Comparison of ENCODE assay signal across 8 mouse cellular contexts in the genomic region with DNA sequence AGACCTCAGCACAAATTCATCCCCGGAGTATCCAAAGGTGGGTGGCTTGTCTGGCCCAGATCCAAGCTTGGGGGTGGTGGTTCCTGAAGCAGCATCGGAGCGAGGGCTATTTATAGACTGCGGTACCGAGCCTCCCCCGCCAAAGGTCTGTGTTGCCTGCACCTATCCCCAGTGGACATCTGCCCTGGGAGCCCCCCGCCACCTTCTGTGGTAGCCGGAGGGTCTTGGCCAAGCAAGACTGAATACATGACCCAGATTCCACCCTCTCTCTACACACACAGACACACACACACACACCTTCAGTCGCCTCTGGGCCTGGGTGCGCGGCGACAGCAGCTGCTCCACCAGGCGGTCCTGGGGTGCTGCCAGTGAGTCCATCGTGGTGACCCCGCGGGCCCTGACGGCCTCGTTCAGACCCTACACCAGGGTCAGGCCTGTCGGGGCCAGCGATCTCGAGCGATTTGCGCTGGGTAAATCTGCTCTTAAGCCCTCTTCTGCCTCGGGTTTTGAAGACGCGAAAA. TPM values are rescaled to one million over a fixed set of nuclear protein-coding genes. Genes with fewer than 3 reads are reported as not detected.
DNase-seq lines count a peak whose midpoint lies in the region; ATAC-seq and TF ChIP-seq lines count a peak whose summit lies in the region.

No protein-coding gene starts in this region.

- WGBS in cerebellum, adult 2 months = 16% methylated on average over 26 of the region's 26 CpGs
- 14% methylated on average over 26 of the region's 26 CpGs for WGBS in forebrain, postnatal 0 days
- 12% methylated on average over 26 of the region's 26 CpGs for WGBS in neural tube, embryonic 14.5 days

- no peak for TF ChIP-seq POLR2A in cerebellum, adult 2 months (IDR thresholded peaks at IDR 0.05; ENCODE audit: borderline replicate concordance, insufficient read depth, low read length)

- no peak for ATAC-seq in forebrain, postnatal 0 days
- peak; percentile 3 for ATAC-seq in neural tube, embryonic 14.5 days (ENCODE audit: low read depth)
- ATAC-seq in activated CD4-positive, CD25-positive, alpha-beta regulatory T cell, adult 4 months = no peak

- no peak for TF ChIP-seq CTCF in cerebellum, adult 2 months (IDR thresholded peaks at IDR 0.05; ENCODE audit: borderline replicate concordance, insufficient read depth, low read depth, low read length)
- TF ChIP-seq CTCF in forebrain, postnatal 0 days (IDR thresholded peaks at IDR 0.05; ENCODE audit: low read depth) = no peak

- H3K27ac ChIP-seq in cerebellum, adult 2 months (ENCODE audit: insufficient read depth, low read length) = no peak overlapping the region
- no peak overlapping the region for H3K27ac ChIP-seq in forebrain, postnatal 0 days (ENCODE audit: low read depth, low read length)
- no peak overlapping the region for H3K27ac ChIP-seq in neural tube, embryonic 14.5 days (ENCODE audit: low read depth, low read length)

- DNase-seq in left cerebral cortex, adult 18-20 months (ENCODE audit: low spot score in 2 of 2) = peak; percentile 84 to 85
- DNase-seq in left cerebral cortex, adult 11 months (ENCODE audit: low spot score) = no peak
- DNase-seq in cerebellum, adult 2 months = peak; percentile 53 to 61
- peak; percentile 5 for DNase-seq in forebrain, postnatal 0 days
- peak; percentile 81 to 89 for DNase-seq in left cerebral cortex, postnatal 25 days (ENCODE audit: low spot score in 2 of 2)
- no peak for DNase-seq in embryo, embryonic 11 days

- no peaks in the 10 kb centered on the region for H3K9me3 ChIP-seq in forebrain, postnatal 0 days (ENCODE audit: low read length)
- H3K9me3 ChIP-seq in neural tube, embryonic 14.5 days (ENCODE audit: control insufficient read depth, low read length) = no peaks in the 10 kb centered on the region

- peaks cover 36% of the 10 kb centered on the region for H3K4me1 ChIP-seq in cerebellum, adult 2 months (ENCODE audit: control insufficient read depth, insufficient read depth, low read length)
- H3K4me1 ChIP-seq in forebrain, postnatal 0 days (ENCODE audit: insufficient read depth) = peaks cover 19% of the 10 kb centered on the region
- peaks cover 27% of the 10 kb centered on the region for H3K4me1 ChIP-seq in neural tube, embryonic 14.5 days (ENCODE audit: control insufficient read depth, insufficient read depth, low read length)

- peak overlapping the region; percentile 70 for H3K4me2 ChIP-seq in forebrain, postnatal 0 days (ENCODE audit: low read depth)
- peak overlapping the region; percentile 68 for H3K4me2 ChIP-seq in neural tube, embryonic 14.5 days (ENCODE audit: low read depth, low read length)

- H3K4me3 ChIP-seq in cerebellum, adult 2 months (replicated peaks; ENCODE audit: insufficient read depth, low read depth, low read length) = peak overlapping the region; percentile 61
- H3K4me3 ChIP-seq in forebrain, postnatal 0 days (ENCODE audit: low read depth, low read length) = peak overlapping the region; percentile 55
- H3K4me3 ChIP-seq in neural tube, embryonic 14.5 days (ENCODE audit: low read depth, low read length) = peak overlapping the region; percentile 48

- H3K9ac ChIP-seq in forebrain, postnatal 0 days = peak overlapping the region; percentile 58
- peak overlapping the region; percentile 55 for H3K9ac ChIP-seq in neural tube, embryonic 14.5 days (replicated peaks; ENCODE audit: low read depth, low read length)

- peaks cover 39% of the 10 kb centered on the region for H3K36me3 ChIP-seq in forebrain, postnatal 0 days (ENCODE audit: insufficient read depth)
- peaks cover 29% of the 10 kb centered on the region for H3K36me3 ChIP-seq in neural tube, embryonic 14.5 days (ENCODE audit: control insufficient read depth, insufficient read depth, low read length)

- intact Hi-C loops in left cerebral cortex, postnatal 25 days (cut with DNase I) = loop anchor here (1.0 to 10.0 kb wide), 3 partner anchors 52 to 391 kb away; partner anchors contain the start of gene Zdhhc8

- no peaks in the 10 kb centered on the region for H3K27me3 ChIP-seq in cerebellum, adult 2 months (ENCODE audit: control insufficient read depth, insufficient read depth, low read length)
- peaks cover 22% of the 10 kb centered on the region for H3K27me3 ChIP-seq in forebrain, postnatal 0 days (ENCODE audit: insufficient read depth, low read length)
- peaks cover 50% of the 10 kb centered on the region for H3K27me3 ChIP-seq in neural tube, embryonic 14.5 days (ENCODE audit: control insufficient read depth, insufficient read depth, low read length)

RNA-seq across cellular contexts. Expression of gene Gm49601, which starts 0.4 kb away (rescaled TPM):
- total RNA-seq in left cerebral cortex, adult 18-20 months (2021) = 100 to 1,000 TPM; 231 to 252 TPM
- 69.4 and 69.6 TPM in 2 replicates for polyA plus RNA-seq in cerebellum, adult 2 months (2012; rRNA removed)
- 32.7 and 33.4 TPM in 2 replicates for total RNA-seq in forebrain, postnatal 0 days (2014; rRNA removed)
- polyA plus RNA-seq in forebrain, postnatal 0 days (2015; fragmentation: Nextera tagmentation; extraction: Ambion mirVana) = 3.6 and 4.9 TPM in 2 replicates
- 100 to 1,000 TPM; 258 to 268 TPM for total RNA-seq in left cerebral cortex, postnatal 25 days (2021)
- polyA plus RNA-seq in neural tube, embryonic 14.5 days (2014; fragmentation: Nextera tagmentation; extraction: Ambion mirVana) = 8.3 and 10.7 TPM in 2 replicates
- not detected for polyA plus RNA-seq in activated CD4-positive, CD25-positive, alpha-beta regulatory T cell, adult 4 months (2017; shearing (Covaris generic))

RNA-seq across cellular contexts. Expression of gene Gp1bb, which starts 3.6 kb away (rescaled TPM):
- 1 to 10 TPM; 1.1 to 1.3 TPM for total RNA-seq in left cerebral cortex, adult 18-20 months (2021)
- 2.1 and 2.5 TPM in 2 replicates for polyA plus RNA-seq in cerebellum, adult 2 months (2012; rRNA removed)
- 34.1 and 34.2 TPM in 2 replicates for total RNA-seq in forebrain, postnatal 0 days (2014; rRNA removed)
- polyA plus RNA-seq in forebrain, postnatal 0 days (2015; fragmentation: Nextera tagmentation; extraction: Ambion mirVana) = 9.4 and 11.4 TPM in 2 replicates
- total RNA-seq in left cerebral cortex, postnatal 25 days (2021) = 1 to 10 TPM; 1.4 to 2.6 TPM
- polyA plus RNA-seq in neural tube, embryonic 14.5 days (2014; fragmentation: Nextera tagmentation; extraction: Ambion mirVana) = 11.5 and 14.1 TPM in 2 replicates
- polyA plus RNA-seq in activated CD4-positive, CD25-positive, alpha-beta regulatory T cell, adult 4 months (2017; shearing (Covaris generic)) = not detected

RNA-seq across cellular contexts. Expression of gene Sept5, which starts 3.9 kb away (rescaled TPM):
- total RNA-seq in left cerebral cortex, adult 18-20 months (2021) = 100 to 1,000 TPM; 824 to 876 TPM
- 328 and 334 TPM in 2 replicates for polyA plus RNA-seq in cerebellum, adult 2 months (2012; rRNA removed)
- 372 and 373 TPM in 2 replicates for total RNA-seq in forebrain, postnatal 0 days (2014; rRNA removed)
- 265 and 267 TPM in 2 replicates for polyA plus RNA-seq in forebrain, postnatal 0 days (2015; fragmentation: Nextera tagmentation; extraction: Ambion mirVana)
- 100 to 1,000 TPM; 961 to 977 TPM for total RNA-seq in left cerebral cortex, postnatal 25 days (2021)
- 179 and 183 TPM in 2 replicates for polyA plus RNA-seq in neural tube, embryonic 14.5 days (2014; fragmentation: Nextera tagmentation; extraction: Ambion mirVana)
- polyA plus RNA-seq in activated CD4-positive, CD25-positive, alpha-beta regulatory T cell, adult 4 months (2017; shearing (Covaris generic)) = under 1 TPM; 0.28 to 0.51 TPM

RNA-seq across cellular contexts. Expression of gene Tbx1, which starts 35.4 kb away (rescaled TPM):
- 1 to 10 TPM; 1.3 TPM for total RNA-seq in left cerebral cortex, adult 18-20 months (2021)
- 2.4 and 3.0 TPM in 2 replicates for polyA plus RNA-seq in cerebellum, adult 2 months (2012; rRNA removed)
- 0.71 and 1.2 TPM in 2 replicates for total RNA-seq in forebrain, postnatal 0 days (2014; rRNA removed)
- 0.70 and 0.90 TPM in 2 replicates for polyA plus RNA-seq in forebrain, postnatal 0 days (2015; fragmentation: Nextera tagmentation; extraction: Ambion mirVana)
- total RNA-seq in left cerebral cortex, postnatal 25 days (2021) = 1 to 10 TPM in 1 of 2 experiments, under 1 TPM in 1; 0.96 to 1.5 TPM
- 0.64 and 1.5 TPM in 2 replicates for polyA plus RNA-seq in neural tube, embryonic 14.5 days (2014; fragmentation: Nextera tagmentation; extraction: Ambion mirVana)
- not detected for polyA plus RNA-seq in activated CD4-positive, CD25-positive, alpha-beta regulatory T cell, adult 4 months (2017; shearing (Covaris generic))

Comparison
In these comparisons a context has a peak if more than half of its experiments do, and no peak if none do; other contexts are left out.
1. DNase-seq: peak in left cerebral cortex, adult 18-20 months (2 of 2), cerebellum, adult 2 months (2 of 2), forebrain, postnatal 0 days (single experiment) and left cerebral cortex, postnatal 25 days (2 of 2); none in left cerebral cortex, adult 11 months (single experiment) and embryo, embryonic 11 days (single experiment).
2. RNA of gene Sept5, which starts 3.9 kb away (polyA plus RNA-seq): 328 to 334 TPM in cerebellum, adult 2 months, 265 to 267 TPM in forebrain, postnatal 0 days and 179 to 183 TPM in neural tube, embryonic 14.5 days; 0.28 to 0.51 TPM in activated CD4-positive, CD25-positive, alpha-beta regulatory T cell, adult 4 months; every median in the first group is over 100 times any median in the second.
3. Peak in every context shown above with its lines, with median percentiles within 50 percentile points of each other: H3K4me3 ChIP-seq.